Mouse (Mus musculus): Measurements from ENCODE around the gene Usp18. TPM values are rescaled to one million over a fixed set of nuclear protein-coding genes. Genes with fewer than 3 reads are reported as not detected.

Gene Usp18
- polyA plus RNA-seq, 1 experiment from 2014 or later: 0.74 TPM

- ATAC-seq (ENCODE audit: insufficient number of reproducible peaks, insufficient read depth, low FRiP score, low TSS enrichment, low read depth): no peak
- Histone ChIP-seq H3K9me3 (no peaks in the 10 kb centered on the region), H3K4me1 (replicated peaks) (no peaks in the 10 kb centered on the region), H3K36me3 (no peaks in the 10 kb centered on the region), H3K9ac (replicated peaks) (no peak overlapping the region), H3K27me3 (no peaks in the 10 kb centered on the region), H3K4me3 (replicated peaks) (no peak overlapping the region), H3K4me2 (no peak overlapping the region), H3K27ac (no peak overlapping the region)
- 7% methylated on average over 6 of the region's 6 CpGs for WGBS
These were observed 20.7 kb upstream of the Usp18 start for GRCm38 (mm10) chr6:121224993-121225392.

GRCm38 (mm10) chr6:121226043-121226442 is 19.7 kb upstream of the Usp18 start:
- H3K36me3 ChIP-seq: no peaks in the 10 kb centered on the region
- ATAC-seq (ENCODE audit: insufficient number of reproducible peaks, insufficient read depth, low FRiP score, low TSS enrichment, low read depth): no peak
- no peaks in the 10 kb centered on the region for H3K9me3 ChIP-seq
- 74% methylated on average over 4 of the region's 4 CpGs for WGBS
- H3K9ac ChIP-seq (replicated peaks): no peak overlapping the region
- H3K27me3 ChIP-seq: no peaks in the 10 kb centered on the region
- no peak overlapping the region for H3K4me2 ChIP-seq
- no peak overlapping the region for H3K27ac ChIP-seq
- H3K4me1 ChIP-seq (replicated peaks): no peaks in the 10 kb centered on the region
- no peak overlapping the region for H3K4me3 ChIP-seq (replicated peaks)

- H3K36me3 ChIP-seq: no peaks in the 10 kb centered on the region
- WGBS: 89% methylated on average over 2 of the region's 2 CpGs
- no peak overlapping the region for H3K4me2 ChIP-seq
- no peaks in the 10 kb centered on the region for H3K9me3 ChIP-seq
- no peaks in the 10 kb centered on the region for H3K4me1 ChIP-seq (replicated peaks)
- H3K27me3 ChIP-seq: no peaks in the 10 kb centered on the region
- no peak for ATAC-seq (ENCODE audit: insufficient number of reproducible peaks, insufficient read depth, low FRiP score, low TSS enrichment, low read depth)
- H3K9ac ChIP-seq (replicated peaks): no peak overlapping the region
- H3K4me3 ChIP-seq (replicated peaks): no peak overlapping the region
- no peak overlapping the region for H3K27ac ChIP-seq
These were observed 19.0 kb upstream of the Usp18 start for GRCm38 (mm10) chr6:121226744-121227143.

- Histone ChIP-seq H3K27ac (no peak overlapping the region), H3K36me3 (no peaks in the 10 kb centered on the region), H3K27me3 (no peaks in the 10 kb centered on the region), H3K9me3 (no peaks in the 10 kb centered on the region), H3K4me2 (no peak overlapping the region), H3K4me3 (replicated peaks) (no peak overlapping the region), H3K4me1 (replicated peaks) (no peaks in the 10 kb centered on the region), H3K9ac (replicated peaks) (no peak overlapping the region)
- WGBS: 68% methylated on average over 8 of the region's 8 CpGs
- ATAC-seq (ENCODE audit: insufficient number of reproducible peaks, insufficient read depth, low FRiP score, low TSS enrichment, low read depth): no peak
These were observed 17.3 kb upstream of the Usp18 start for GRCm38 (mm10) chr6:121228421-121228820.

GRCm38 (mm10) chr6:121232652-121233051 is 13.1 kb upstream of the Usp18 start:
- no peak overlapping the region for H3K27ac ChIP-seq
- H3K4me2 ChIP-seq: no peak overlapping the region
- H3K9ac ChIP-seq (replicated peaks): no peak overlapping the region
- H3K27me3 ChIP-seq: no peaks in the 10 kb centered on the region
- no peak overlapping the region for H3K4me3 ChIP-seq (replicated peaks)
- H3K9me3 ChIP-seq: no peaks in the 10 kb centered on the region
- no peak for ATAC-seq (ENCODE audit: insufficient number of reproducible peaks, insufficient read depth, low FRiP score, low TSS enrichment, low read depth)
- H3K36me3 ChIP-seq: no peaks in the 10 kb centered on the region
- no peaks in the 10 kb centered on the region for H3K4me1 ChIP-seq (replicated peaks)
- 57% methylated on average over 1 of the region's 1 CpGs for WGBS

GRCm38 (mm10) chr6:121236386-121236785 is 9.3 kb upstream of the Usp18 start:
- Histone ChIP-seq H3K36me3 (no peaks in the 10 kb centered on the region), H3K27ac (no peak overlapping the region), H3K4me3 (replicated peaks) (no peak overlapping the region), H3K9me3 (no peaks in the 10 kb centered on the region), H3K9ac (replicated peaks) (no peak overlapping the region), H3K27me3 (no peaks in the 10 kb centered on the region), H3K4me1 (replicated peaks) (no peaks in the 10 kb centered on the region), H3K4me2 (no peak overlapping the region)
- 89% methylated on average over 2 of the region's 2 CpGs for WGBS
- ATAC-seq (ENCODE audit: insufficient number of reproducible peaks, insufficient read depth, low FRiP score, low TSS enrichment, low read depth): no peak

GRCm38 (mm10) chr6:121238209-121238608 is 7.5 kb upstream of the Usp18 start:
- Histone ChIP-seq H3K9me3 (no peaks in the 10 kb centered on the region), H3K4me3 (replicated peaks) (no peak overlapping the region), H3K27me3 (peaks cover 6% of the 10 kb centered on the region; the same call in 1 of the 2 replicates), H3K36me3 (no peaks in the 10 kb centered on the region), H3K4me1 (replicated peaks) (no peaks in the 10 kb centered on the region), H3K4me2 (no peak overlapping the region), H3K27ac (no peak overlapping the region), H3K9ac (replicated peaks) (no peak overlapping the region)
- ATAC-seq (ENCODE audit: insufficient number of reproducible peaks, insufficient read depth, low FRiP score, low TSS enrichment, low read depth): no peak
- 95% methylated on average over 4 of the region's 4 CpGs for WGBS

- H3K4me3 ChIP-seq (replicated peaks): no peak overlapping the region
- no peak overlapping the region for H3K27ac ChIP-seq
- H3K36me3 ChIP-seq: no peaks in the 10 kb centered on the region
- peaks cover 18% of the 10 kb centered on the region for H3K27me3 ChIP-seq
- 76% methylated on average over 2 of the region's 2 CpGs for WGBS
- ATAC-seq (ENCODE audit: insufficient number of reproducible peaks, insufficient read depth, low FRiP score, low TSS enrichment, low read depth): no peak
- no peaks in the 10 kb centered on the region for H3K4me1 ChIP-seq (replicated peaks)
- no peak overlapping the region for H3K4me2 ChIP-seq
- no peaks in the 10 kb centered on the region for H3K9me3 ChIP-seq
- no peak overlapping the region for H3K9ac ChIP-seq (replicated peaks)
These were observed 3.9 kb upstream of the Usp18 start for GRCm38 (mm10) chr6:121241780-121242179.

GRCm38 (mm10) chr6:121243161-121243560 is 2.5 kb upstream of the Usp18 start:
- Histone ChIP-seq H3K27me3 (peaks cover 29% of the 10 kb centered on the region), H3K4me1 (replicated peaks) (no peaks in the 10 kb centered on the region), H3K36me3 (no peaks in the 10 kb centered on the region), H3K27ac (no peak overlapping the region), H3K9ac (replicated peaks) (no peak overlapping the region), H3K4me2 (no peak overlapping the region), H3K9me3 (no peaks in the 10 kb centered on the region), H3K4me3 (replicated peaks) (no peak overlapping the region)
- WGBS: 47% methylated on average over 10 of the region's 10 CpGs
- no peak for ATAC-seq (ENCODE audit: insufficient number of reproducible peaks, insufficient read depth, low FRiP score, low TSS enrichment, low read depth)

GRCm38 (mm10) chr6:121246037-121246361 is 293 bp downstream of the Usp18 start:
- H3K9me3 ChIP-seq: no peaks in the 10 kb centered on the region
- ATAC-seq (ENCODE audit: insufficient number of reproducible peaks, insufficient read depth, low FRiP score, low TSS enrichment, low read depth): peak; percentile 27; the same call in 1 of the 2 replicates
- H3K27me3 ChIP-seq: peaks cover 29% of the 10 kb centered on the region
- peak overlapping the region; percentile 51 for H3K9ac ChIP-seq (replicated peaks)
- H3K27ac ChIP-seq: no peak overlapping the region
- no peaks in the 10 kb centered on the region for H3K36me3 ChIP-seq
- H3K4me2 ChIP-seq: peak overlapping the region; percentile 71
- H3K4me1 ChIP-seq (replicated peaks): no peaks in the 10 kb centered on the region
- H3K4me3 ChIP-seq (replicated peaks): peak overlapping the region; percentile 49
- WGBS: 18% methylated on average over 4 of the region's 4 CpGs

- Histone ChIP-seq H3K36me3 (no peaks in the 10 kb centered on the region), H3K9ac (replicated peaks) (no peak overlapping the region), H3K4me1 (replicated peaks) (no peaks in the 10 kb centered on the region), H3K4me2 (no peak overlapping the region), H3K27ac (no peak overlapping the region), H3K27me3 (peaks cover 12% of the 10 kb centered on the region; the same call in 1 of the 2 replicates), H3K4me3 (replicated peaks) (no peak overlapping the region), H3K9me3 (no peaks in the 10 kb centered on the region)
- 65% methylated on average over 1 of the region's 1 CpGs for WGBS
- ATAC-seq (ENCODE audit: insufficient number of reproducible peaks, insufficient read depth, low FRiP score, low TSS enrichment, low read depth): no peak
These were observed 4.7 kb downstream of the Usp18 start for GRCm38 (mm10) chr6:121250406-121250805.

- 75% methylated on average over 5 of the region's 5 CpGs for WGBS
- Histone ChIP-seq H3K27me3 (peaks cover 12% of the 10 kb centered on the region; the same call in 1 of the 2 replicates), H3K27ac (no peak overlapping the region), H3K4me2 (no peak overlapping the region), H3K4me1 (replicated peaks) (no peaks in the 10 kb centered on the region), H3K36me3 (no peaks in the 10 kb centered on the region), H3K4me3 (replicated peaks) (no peak overlapping the region), H3K9me3 (no peaks in the 10 kb centered on the region), H3K9ac (replicated peaks) (no peak overlapping the region)
- ATAC-seq (ENCODE audit: insufficient number of reproducible peaks, insufficient read depth, low FRiP score, low TSS enrichment, low read depth): no peak
These were observed 5.5 kb downstream of the Usp18 start for GRCm38 (mm10) chr6:121251256-121251655.
